Mouse (Mus musculus) retina, adult 2 months (tissue): ENCODE data around the gene Ranbp17.

ENCODE experiments used
- DNase-seq: peaks from one replicate; pipeline ENCODE4 v3.0.0-alpha.2; 2012; ENCODE audit warnings: low read depth, low spot score

Ranbp17 gene

DNA sequence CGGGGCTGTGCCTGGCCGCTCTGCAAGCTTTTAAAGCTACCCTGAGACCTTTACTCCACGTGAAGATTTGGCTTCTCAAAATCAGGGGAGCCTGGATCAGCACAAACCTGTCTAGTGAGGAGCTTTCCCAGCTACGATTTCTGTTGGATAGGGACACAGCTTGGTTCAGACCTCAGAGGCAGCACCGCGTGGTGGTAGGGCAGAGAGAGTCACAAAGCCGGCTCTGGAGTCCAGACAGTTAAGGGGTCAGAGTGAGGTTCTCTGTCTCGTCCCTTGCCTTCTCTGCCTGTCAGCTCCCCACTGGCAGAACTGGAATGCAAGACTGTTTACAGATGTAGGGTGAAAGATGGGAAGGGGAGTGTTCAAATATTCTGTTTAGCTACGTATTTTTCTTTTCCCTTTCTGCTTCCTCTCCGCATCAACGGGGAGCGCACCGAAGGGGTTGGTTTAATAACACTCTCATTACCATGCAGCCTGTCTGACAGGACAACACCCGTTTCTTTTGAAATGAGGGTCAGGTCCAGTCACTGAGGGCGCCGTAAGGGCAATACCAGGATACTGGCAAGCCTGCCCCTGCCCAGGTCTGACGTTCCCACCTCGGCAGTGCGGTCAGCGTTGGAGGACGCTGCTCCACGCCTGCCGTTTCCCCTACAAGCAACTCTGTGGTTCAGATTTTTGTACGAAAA, 317.0 kb downstream of the Ranbp17 start:
- no peak for DNase-seq

DNA sequence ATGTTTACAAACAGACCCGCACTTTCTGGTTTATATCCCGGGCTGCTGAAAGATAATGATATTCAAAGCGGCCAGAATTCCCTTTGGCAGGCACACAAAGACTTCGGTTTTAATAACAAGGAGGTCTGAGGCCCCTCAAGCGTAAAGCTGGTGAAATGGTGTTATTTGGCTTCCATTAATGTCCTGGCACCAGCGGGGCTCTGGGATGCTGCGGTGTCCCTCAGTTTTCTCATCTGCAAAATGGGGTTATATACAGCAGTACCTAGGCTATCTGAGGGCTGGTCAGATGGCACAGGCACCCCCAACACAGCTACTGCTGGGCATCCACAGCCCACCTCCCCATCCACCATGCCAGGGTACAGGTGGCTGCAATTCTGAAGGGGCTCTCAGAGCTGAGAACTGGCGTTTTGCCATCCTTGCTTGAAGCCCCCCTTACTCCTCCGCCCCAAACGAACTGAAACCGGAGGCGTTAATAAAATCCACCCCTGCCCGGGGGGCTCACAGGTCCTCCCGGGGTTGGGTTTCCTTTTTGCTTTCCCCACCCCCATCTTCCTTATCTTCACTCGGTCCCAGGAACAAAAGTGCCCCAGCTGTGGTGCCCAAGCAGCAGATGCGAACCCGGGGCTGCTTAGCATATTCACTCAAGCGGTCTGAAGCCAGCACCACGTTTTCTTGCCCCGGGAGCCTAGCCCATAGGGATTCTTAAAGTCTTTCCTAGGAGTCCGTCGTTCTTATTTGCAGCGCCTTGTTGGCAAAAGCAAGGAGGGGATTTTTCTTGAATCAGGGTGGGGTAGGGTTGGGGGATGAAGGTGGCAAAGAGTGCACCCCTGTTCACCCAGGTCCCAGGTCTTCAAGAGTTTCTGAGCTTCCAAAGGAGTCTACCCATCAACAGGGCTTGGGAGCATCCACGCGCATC, 317.8 kb downstream of the Ranbp17 start:
- DNase-seq = no peak

- DNase-seq = no peak
Measured at GRCm38 (mm10) chr11:33195061-33195460, 318.5 kb downstream of the Ranbp17 start.

DNA sequence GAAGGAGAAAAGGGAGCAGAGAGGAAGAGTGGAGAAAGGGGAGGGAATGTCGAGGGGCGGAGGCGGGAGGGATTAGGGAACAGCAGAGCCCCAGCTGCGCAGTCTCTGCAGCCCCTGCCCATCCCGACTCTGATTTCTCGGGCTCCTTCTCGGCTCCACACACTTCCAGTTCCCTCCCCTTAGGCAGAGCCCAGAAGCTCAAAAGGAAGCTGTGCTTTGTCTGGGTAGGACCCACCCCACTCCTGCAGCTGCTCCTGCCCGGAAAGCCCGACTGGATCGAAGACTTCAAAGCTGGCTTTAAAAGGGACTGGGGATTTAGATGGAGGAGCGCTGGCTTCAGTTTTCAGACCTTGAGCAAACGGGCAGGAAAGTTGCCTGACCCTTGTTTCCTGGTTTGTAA, 319.9 kb downstream of the Ranbp17 start:
- DNase-seq = no peak

DNA sequence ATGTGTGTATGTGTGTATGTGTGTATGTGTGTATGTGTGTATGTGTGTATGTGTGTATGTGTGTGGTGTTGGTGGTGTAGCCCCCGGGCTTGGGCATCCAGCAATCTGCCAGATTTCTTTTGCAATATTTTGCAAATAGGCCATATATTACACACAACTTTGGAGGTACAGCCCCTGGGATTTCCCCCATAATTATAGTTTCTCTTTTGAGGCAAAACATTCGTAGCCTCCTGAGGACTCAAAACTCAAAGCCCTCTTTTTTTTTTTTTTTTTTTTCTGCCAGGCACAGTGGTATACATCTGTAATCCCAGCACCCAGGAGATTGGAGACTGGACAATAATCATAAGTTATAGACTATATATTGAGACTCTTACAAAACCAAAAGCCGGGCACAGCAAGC, 331.7 kb downstream of the Ranbp17 start:
- DNase-seq = no peak

- no peak for DNase-seq
Measured at GRCm38 (mm10) chr11:33180701-33181116, 332.8 kb downstream of the Ranbp17 start.

GRCm38 (mm10) chr11:33179802-33180201, 333.7 kb downstream of the Ranbp17 start:
- no peak for DNase-seq

GRCm38 (mm10) chr11:33176525-33177245, 336.9 kb downstream of the Ranbp17 start:
- DNase-seq = no peak

GRCm38 (mm10) chr11:33175768-33176167, 337.8 kb downstream of the Ranbp17 start:
- DNase-seq = no peak

DNA sequence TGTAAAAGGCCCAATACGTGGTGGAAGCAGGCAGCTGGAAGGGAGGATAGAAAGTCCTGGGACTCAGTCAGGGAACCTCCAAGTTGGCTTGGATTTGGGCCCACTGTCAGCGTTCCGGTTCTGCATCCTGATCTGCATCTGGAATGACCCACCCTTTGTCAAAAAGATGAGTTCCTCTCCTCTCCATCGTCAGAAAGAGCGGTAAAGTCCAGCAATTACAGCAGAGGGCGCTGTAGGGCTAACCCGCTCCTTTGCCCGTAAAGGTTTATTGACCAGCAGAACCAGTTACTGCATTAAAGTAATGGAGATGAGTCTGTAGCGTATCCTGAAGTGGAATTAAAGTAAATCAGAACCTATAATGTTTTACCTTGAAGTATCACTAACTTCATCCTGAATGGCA, 343.1 kb downstream of the Ranbp17 start:
- no peak for DNase-seq

DNA sequence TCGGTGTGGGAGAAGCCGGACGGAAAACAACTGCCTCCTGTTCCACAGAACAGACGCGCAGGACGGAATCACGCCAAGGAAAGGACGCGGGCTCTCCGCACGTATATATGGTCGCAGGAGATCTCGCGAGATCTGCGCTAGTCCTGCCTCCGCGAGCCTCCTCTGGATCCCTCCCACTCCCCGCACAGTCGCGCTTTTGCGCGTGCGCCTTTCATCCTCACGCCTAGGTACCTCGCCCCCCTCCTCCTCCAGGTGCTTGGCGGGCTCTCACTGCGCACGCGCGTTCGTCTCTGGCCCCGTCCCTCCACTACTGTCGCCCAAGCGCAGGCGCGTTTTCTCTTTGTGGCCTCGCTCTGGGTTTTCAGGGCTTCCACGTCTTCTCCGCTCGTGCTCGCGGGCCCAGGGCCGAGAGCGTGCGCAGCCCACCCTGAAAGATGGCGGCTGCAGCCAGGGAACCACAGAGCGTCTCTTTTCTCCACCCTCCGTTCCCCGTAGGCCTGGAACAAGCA, 350.5 kb downstream of the Ranbp17 start, which contains the start of gene Npm1:
TSS of gene Npm1 (minus strand) at position 209 of the 509 bp plus-strand sequence.
- peak; percentile 99 for DNase-seq

GRCm38 (mm10) chr11:33162211-33162997, 351.1 kb downstream of the Ranbp17 start:
- DNase-seq = no peak
